Mouse (Mus musculus) layer of hippocampus, adult 2 months (tissue): ENCODE results near the gene Uqcrh. TPM values are rescaled to one million over a fixed set of nuclear protein-coding genes. Genes with fewer than 3 reads are reported as not detected.

Experiments used
- DNase-seq, 2 experiments: peaks; one replicate each; pipeline ENCODE4 v3.0.0; 2022; ENCODE audit warnings: low spot score in 2 of 2
- H3K27ac ChIP-seq: fragments of 200-600 bp; 2 replicates; pipeline ENCODE4 v1.8.1; 2022
- H3K4me3 ChIP-seq: fragments of 200-600 bp; 2 replicates; pipeline ENCODE4 v1.8.1; 2022; ENCODE audit warnings: mild to moderate bottlenecking
- CTCF ChIP-seq: fragments of 200-600 bp; conservative IDR thresholded peaks from 2 replicates; pipeline ENCODE4 v1.8.1; 2022; ENCODE audit warnings: antibody characterized with exemption, mild to moderate bottlenecking, moderate library complexity
- total RNA-seq, 2 experiments: library from RNA; stranded (reverse); gene quantifications; 2 replicates each; pipeline ENCODE4 v1.2.3; 2021

Gene Uqcrh
- total RNA-seq, 2 experiments from 2014 or later, result 361 to 383 TPM

DNA sequence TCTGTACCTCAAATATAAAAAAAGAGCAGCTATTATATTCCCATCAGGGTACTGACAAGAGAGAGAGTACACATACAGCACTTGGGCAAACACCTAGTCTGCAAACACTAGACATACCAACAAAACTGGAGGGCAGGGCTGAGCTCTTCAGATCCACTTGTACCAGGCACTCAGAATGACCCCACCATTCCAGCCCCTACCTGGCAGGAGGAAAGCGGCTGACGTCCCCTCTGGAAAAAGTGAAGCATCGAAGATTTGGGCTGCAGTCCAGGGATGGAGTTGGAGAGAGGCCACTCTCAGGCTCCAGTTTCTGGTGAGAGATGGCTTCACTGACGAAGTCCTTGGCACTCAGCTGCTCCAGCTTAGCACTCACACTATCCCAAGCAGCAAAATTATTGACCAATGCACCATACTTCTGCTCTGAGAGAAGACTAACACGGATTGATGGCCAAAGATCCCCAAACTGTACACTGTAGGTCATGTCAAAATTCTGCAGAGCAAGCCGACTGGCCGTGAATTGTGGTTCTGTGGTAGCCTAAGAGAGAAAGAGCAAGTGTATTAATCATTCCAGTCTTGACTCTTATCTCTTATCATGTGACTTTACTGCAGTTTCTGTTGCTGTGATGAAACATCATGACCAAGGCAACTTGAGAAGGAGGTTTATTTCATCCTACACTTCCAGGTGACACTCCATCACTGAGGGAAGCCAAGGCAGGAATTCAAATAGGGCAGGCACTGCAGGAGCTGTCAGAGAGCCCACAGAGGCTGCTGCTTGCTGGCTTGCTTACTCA is 26.5 kb downstream of the Uqcrh start:
- Histone ChIP-seq H3K4me3 (no peak overlapping the region), H3K27ac (no peak overlapping the region)
- no peak for DNase-seq
- no peak for TF ChIP-seq CTCF

DNA sequence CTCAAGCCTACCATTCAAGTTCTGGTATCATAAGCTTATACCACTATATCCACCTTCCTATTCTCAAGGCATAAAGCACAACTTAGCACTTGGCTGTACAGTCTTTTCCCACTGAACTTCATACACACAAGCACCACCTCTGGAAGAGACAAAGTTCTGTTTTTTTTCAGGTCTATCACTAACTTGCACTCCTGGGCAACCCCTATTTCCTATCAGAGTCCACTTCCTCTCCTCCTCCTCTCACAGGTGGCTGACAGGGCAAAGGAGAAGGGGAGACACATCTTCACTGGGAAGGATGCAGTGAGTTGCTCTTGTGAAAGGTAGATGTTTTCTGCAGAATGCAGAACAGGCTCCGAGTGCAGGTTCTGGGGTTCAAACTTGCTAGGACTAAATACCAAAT is 27.2 kb downstream of the Uqcrh start:
- no peak overlapping the region for H3K4me3 ChIP-seq
- no peak for DNase-seq
- TF ChIP-seq CTCF, result no peak
- H3K27ac ChIP-seq, result no peak overlapping the region

DNA sequence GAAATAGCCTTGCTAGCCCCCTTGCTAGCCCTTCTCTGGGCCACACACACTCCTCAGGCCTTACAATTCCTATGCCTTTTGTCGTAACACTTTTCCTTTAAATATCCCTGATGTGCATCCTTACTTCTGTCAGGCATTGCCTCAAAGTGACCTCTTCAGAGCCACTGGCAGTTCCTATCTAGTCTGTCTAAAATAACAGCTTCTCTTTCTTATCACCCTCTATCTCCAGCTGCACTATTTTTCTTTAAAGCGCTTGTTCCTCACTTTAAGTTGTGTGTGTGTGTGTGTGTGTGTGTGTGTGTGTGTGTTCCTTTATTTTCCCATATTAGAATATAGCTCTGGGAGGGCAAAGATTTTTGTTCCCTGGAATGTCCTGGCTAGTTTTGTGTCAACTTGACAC is 28.3 kb downstream of the Uqcrh start:
- TF ChIP-seq CTCF, result no peak
- H3K27ac ChIP-seq, result no peak overlapping the region
- H3K4me3 ChIP-seq, result no peak overlapping the region
- no peak for DNase-seq

DNA sequence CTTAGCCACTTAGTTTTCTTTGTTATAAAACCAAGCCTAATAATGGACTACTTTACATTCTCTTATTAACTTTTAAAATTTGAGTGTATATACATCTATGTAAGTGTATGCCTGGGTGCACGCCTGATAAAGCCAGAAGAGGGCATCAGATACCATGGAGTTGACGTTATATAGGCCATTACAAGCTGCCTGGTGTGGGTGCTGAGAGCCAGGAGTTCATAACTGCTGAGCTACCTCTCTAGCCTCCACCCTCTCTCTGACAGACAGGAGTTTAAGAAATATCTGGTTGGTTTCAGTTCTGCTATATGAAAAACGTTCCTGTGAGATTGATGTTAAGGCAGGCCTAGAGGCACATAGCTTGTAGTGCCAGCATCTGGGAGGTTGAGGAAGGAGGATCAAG is 32.7 kb downstream of the Uqcrh start:
- no peak for TF ChIP-seq CTCF
- no peak for DNase-seq
- no peak overlapping the region for H3K4me3 ChIP-seq
- no peak overlapping the region for H3K27ac ChIP-seq

DNA sequence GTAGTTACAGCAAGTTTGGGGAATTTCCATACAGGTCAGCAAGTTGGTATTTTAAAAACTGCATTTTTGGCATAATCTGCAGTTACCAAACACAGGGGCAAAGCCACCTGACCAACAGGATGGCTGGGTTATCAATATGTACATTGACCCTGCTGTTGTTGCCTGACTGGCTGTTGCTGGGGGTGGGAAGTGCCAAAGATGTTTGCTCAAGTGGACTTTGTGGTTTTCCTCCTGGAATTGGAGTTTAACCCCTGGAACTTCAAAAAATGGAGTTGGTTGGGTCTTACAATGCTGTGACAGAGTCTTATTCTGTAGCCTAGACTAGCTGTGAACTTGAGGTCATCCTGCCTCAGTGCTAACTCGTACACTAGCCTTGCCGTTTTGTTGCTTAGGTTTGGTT is 34.4 kb downstream of the Uqcrh start:
- no peak overlapping the region for H3K27ac ChIP-seq
- no peak overlapping the region for H3K4me3 ChIP-seq
- no peak for DNase-seq
- no peak for TF ChIP-seq CTCF

DNA sequence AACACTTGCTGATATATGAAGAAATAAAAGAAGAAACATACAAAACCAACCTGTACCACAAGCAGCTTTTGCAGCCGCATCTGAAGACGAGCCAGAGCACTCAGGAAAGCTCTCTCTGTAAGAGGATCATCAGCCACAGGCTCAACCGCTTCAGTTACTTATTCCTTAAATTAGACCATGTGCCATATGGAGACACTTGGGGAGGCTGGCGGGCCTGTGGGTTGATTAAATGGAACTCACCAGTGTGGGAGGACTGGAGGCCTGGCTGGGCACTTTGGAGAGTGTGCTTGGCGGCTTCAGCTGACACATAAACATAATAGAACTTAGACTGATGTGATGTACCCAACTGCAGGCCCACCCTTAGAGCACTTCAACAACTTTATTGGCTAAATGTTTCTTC is 41.5 kb downstream of the Uqcrh start:
- Histone ChIP-seq H3K4me3 (no peak overlapping the region), H3K27ac (0 out of 2 replicates have a peak overlapping the region, but pooled peaks have one; percentile 3)
- no peak for DNase-seq
- no peak for TF ChIP-seq CTCF

DNA sequence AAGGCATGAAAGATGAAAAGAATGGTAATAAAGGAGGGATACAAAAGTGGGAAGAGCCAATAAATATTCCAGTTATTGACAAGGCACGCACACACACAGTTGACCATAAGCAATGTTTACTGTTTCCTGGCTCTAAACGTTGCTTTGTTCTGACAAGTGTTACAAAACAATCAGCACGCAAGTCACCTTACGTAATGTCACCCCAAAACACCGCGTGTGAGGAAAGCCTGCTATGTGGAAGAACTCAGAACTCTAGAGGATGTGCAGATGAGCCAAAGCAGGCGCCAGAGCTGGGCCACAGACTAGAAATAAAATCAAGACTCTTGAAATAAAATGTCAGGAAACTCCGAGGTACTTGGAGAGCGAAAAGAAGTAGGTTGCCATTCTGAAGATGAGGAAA is 42.0 kb downstream of the Uqcrh start:
- Histone ChIP-seq H3K4me3 (no peak overlapping the region), H3K27ac (no peak overlapping the region)
- no peak for TF ChIP-seq CTCF
- no peak for DNase-seq

DNA sequence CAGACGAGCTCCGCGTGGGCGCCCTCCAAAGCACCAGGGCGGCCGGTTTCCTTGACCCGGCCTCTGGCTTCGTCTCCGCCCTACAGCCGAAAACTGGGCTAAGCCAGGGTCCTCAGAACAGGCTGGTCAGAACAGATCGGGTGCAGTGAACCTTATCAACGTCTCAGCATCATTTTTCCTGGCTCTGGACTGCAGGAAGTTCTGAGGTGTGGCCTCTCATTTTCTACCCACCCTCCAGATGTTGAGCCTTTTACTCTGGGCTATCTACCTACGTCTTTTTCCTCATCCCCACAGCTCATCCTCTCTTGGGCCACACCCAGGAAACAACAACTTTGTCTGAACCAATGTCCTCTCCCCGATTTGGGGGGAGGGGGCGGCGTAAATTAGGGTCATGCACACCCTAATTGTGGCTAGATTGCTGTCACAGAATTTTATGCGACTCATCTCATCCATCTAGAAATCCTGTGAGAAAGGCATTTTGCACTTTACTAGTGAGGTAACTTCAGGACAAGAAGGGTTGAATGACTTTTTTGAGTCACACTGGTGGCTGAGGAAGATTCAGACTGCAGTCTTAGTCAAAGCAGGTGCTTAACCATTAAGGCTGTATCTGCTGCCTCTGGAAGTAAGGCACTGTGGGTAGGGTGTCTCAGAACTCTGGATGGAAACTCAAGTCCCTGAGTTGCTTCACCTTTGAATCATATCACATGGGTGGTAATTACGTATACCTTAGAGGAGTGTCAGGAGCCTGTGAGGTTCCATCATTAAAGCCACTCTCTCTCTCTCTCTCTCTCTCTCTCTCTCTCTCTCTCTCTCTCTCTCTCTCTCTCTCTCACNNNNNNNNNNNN is 56.7 kb downstream of the Uqcrh start, which contains the start of gene Faah:
Gene Faah, minus strand, starts transcription at position 25 of the 845 bp plus-strand sequence.
- no peak for DNase-seq
- peak within 1 kb of the TSS; percentile 90 for H3K4me3 ChIP-seq
- H3K27ac ChIP-seq, result peak within 1 kb of the TSS; percentile 97
- TF ChIP-seq CTCF, result no peak

DNA sequence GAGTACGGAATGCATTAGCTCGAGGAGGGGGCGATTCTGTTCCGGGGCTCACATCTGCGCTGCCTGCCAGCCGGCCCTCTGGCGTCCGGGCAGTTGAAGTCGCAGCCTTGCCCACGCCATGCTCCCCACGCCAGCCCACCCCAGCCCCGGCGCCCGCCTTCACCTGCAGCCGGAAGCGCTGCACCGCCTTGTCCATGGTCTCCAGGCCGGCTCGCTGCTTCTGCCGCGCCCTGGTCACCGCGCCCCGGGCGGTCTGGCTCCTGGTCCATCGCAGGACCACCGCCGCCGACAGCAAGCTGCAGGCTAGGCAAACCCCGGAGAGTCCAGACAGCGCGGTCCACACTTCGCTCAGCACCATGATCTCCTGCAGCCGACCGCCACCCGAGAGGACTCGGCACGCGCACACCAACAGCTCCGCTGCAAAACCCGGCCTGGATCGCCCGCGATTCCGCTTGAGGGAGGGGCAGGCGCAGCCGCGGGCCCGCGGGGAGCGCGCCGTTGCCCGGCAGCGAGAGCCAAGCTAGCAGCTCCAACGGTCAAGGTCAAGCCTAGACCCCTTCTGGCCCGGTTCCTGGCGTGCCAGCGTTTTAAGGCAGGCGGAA is 57.5 kb downstream of the Uqcrh start:
- no peak for TF ChIP-seq CTCF
- DNase-seq, result peak; percentile 69 to 77
- Histone ChIP-seq H3K4me3 (peak overlapping the region; percentile 90), H3K27ac (peak overlapping the region; percentile 97)

Other genes starting within 250 kb of the Uqcrh start
- 1 to 10 TPM; 4.8 to 5.0 TPM for gene Mob3c, start 247.0 kb downstream of the Uqcrh start, total RNA-seq
- 10 to 100 TPM; 49.5 to 55.6 TPM for gene Mknk1, start 235.9 kb downstream of the Uqcrh start, total RNA-seq
- gene Kncn, start 190.7 kb downstream of the Uqcrh start, total RNA-seq, result under 1 TPM; 0.41 to 0.42 TPM
- not detected for gene 6430628N08Rik, start 184.4 kb downstream of the Uqcrh start, total RNA-seq
- gene Dmbx1, start 135.1 kb downstream of the Uqcrh start, total RNA-seq, result not detected
- 100 to 1,000 TPM; 152 to 157 TPM for gene Faah, start 57.1 kb downstream of the Uqcrh start, total RNA-seq
- 10 to 100 TPM in 1 of 2 experiments, 1 to 10 TPM in 1; 9.9 to 10.0 TPM for gene Nsun4, start 21.2 kb downstream of the Uqcrh start, total RNA-seq
- gene Lrrc41, start 198 bp upstream of the Uqcrh start, total RNA-seq, result 10 to 100 TPM; 42.8 to 46.4 TPM
- under 1 TPM; 0.64 to 0.91 TPM for gene Rad54l, start 48.6 kb upstream of the Uqcrh start, total RNA-seq
- 10 to 100 TPM; 69.2 to 77.9 TPM for gene Pomgnt1, start 48.8 kb upstream of the Uqcrh start, total RNA-seq
- gene Lurap1, start 76.3 kb upstream of the Uqcrh start, total RNA-seq, result 10 to 100 TPM; 23.4 to 25.8 TPM
- gene Tspan1, start 92.5 kb upstream of the Uqcrh start, total RNA-seq, result under 1 TPM in 1 of 2 experiments, not detected in 1; 0.33 TPM
- not detected for gene 1700042G07Rik, start 98.3 kb upstream of the Uqcrh start, total RNA-seq
- 1 to 10 TPM in 1 of 2 experiments, not detected in 1; 3.2 TPM for gene Gm49337, start 98.3 kb upstream of the Uqcrh start, total RNA-seq
- 10 to 100 TPM; 31.3 to 33.8 TPM for gene Pik3r3, start 146.5 kb upstream of the Uqcrh start, total RNA-seq